Mouse (Mus musculus) kidney, postnatal 10 days (tissue): ENCODE data around the gene Serpinf1.
"Not testable (repeated sequence)": the region's sequence is repeated elsewhere in the genome, so short reads cannot be mapped to it uniquely, and the experiment has no call there.

Source experiments
- DNase-seq: peaks from one replicate; pipeline ENCODE4 v3.0.0; 2021; ENCODE audit warnings: mixed read lengths

The Serpinf1 gene

GRCm38 (mm10) chr11:75420810-75421374 lies 1.6 kb downstream of the Serpinf1 start:
- no peak for DNase-seq

DNA sequence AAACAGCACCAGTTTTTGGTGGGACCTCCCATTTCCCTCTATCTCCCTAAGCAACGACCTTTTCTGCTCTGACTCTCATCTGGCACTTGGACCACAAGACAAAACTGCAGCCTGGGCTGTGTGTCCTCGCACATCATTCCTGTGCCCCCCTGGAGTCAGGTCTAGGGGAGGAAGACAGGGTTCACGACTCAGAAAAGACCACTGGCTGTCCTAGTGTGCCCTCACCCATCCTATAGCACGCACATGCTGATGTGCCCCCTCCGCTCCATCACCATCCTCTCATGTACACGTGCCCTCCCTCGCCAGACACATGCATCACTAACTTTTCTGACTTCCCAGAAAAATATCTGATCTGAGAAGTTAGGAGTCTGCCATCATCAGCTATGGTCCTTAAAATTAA lies 2.5 kb downstream of the Serpinf1 start:
- DNase-seq, result no peak

DNA sequence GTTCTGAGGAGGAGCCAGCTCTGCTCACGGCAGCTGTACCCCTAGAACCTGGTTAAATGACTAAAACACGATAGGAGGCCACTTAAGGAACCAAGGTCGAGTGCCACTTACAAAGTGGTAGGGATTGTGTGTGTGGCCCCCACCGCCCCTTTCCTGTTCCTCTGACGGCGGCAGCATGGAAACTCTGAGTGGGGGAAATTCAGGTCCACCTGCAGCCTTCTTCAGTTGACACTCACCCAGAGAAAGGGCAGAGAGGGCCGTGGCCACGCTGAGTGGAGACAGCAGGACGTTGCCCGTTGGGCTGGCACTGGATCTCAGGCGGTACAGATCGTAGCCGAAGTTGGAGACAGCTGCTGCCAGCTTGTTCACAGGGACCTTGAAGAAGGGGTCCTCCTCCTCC lies 6.5 kb downstream of the Serpinf1 start:
- no peak for DNase-seq

GRCm38 (mm10) chr11:75415096-75415495 lies 7.4 kb downstream of the Serpinf1 start:
- no peak for DNase-seq

- DNase-seq, result no peak
Observed at GRCm38 (mm10) chr11:75410591-75410990, 11.9 kb downstream of the Serpinf1 start.

DNA sequence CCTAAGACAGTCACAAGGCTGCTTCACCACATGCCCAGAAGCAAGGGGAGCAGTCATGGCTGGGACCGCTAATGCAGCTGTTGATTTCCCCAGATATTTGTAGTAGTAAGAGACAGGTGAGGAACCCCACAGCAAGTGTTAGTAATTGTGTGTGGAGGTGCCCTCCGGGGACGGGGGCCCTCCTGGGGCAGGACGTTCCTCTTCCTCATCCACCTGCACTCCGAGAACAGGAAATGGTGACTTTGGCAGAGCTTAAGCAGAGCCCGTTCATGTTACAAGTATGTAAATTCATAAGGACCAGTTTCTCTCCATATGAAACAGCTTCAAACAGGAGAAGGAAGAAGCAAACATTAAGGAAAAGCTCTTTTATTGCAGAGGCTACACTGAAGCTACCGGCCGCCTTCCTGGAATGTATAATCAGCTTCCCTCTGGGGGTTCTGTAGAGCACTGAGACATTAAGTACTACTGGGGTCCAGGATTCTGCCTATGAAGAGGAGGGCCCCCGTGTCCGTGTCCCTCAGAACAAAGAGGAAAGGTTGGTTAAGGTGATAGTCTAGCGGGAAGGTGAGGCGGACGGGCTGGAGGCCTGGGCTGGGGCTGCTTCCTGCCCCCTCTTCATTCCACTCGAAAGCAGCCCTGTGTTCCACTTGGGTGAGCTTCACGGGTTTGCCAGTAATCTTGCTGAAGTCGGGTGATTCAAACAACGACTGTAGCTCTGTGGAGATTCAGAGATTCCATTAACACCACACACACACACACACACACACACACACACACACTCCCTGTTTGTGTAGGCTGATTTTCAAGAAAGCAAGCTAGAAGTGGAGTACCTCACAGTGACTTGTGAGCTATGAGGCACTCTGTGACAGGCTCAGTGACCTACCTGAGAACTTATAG lies 12.6 kb downstream of the Serpinf1 start:
- peak; percentile 64 for DNase-seq

DNA sequence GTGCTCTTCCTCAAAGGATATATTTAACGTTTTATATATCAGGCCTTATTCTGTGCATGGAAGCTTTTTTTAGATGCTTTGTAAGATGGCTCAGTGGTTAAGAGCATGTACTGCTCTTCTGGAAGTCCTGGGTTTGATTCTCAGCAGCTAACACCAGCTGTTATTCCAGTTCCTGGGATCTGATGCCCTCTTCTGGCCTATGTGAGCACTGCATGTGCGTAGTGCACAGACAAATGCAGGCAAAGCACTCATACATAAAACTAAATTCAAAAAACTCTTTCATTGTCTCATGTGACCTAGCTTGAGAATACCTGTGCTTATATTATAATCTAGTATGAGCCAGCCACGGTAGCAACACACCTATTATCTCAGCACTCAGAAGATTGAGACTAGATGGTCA lies 15.6 kb downstream of the Serpinf1 start:
- peak; percentile 68 for DNase-seq

DNA sequence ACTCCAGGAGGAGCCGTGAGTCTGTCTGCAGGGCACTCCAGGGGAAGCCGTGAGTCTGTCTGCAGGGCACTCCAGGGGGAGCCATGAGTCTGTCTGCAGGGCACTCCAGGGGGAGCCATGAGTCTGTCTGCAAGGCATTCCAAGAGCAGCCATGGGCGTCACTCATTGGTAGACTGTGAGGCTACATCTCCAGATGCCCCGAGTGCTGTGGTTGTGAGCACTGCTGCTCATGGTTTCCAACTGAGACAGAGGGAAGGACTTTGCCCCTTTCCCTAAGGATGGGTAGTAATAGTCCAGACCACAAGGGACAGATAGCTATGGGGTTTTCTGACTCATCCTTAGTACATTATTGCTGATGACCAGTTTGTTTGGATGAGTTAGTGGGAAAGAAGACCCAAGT lies 16.4 kb downstream of the Serpinf1 start:
- DNase-seq, result no peak

DNA sequence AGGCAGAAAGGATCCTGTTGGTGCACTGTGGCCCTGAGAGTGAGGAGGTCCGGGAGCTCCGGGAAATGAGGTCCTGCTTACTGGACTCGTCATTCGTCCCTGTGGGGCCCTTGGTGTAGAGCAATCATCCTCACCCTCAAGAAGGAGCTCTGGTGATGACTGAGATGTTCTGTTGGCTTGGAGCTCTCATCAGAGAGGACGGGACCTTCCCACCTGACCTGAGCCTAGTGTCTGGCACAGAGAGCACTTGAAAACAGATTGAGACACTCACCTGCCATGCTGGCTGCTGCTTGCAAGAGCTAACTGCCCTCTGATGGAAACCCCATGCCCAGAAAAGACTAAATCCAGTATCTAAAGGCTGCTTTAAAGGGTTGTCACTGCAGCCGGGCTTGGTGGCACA lies 17.7 kb downstream of the Serpinf1 start:
- no peak for DNase-seq

GRCm38 (mm10) chr11:75403301-75404052 lies 19.0 kb downstream of the Serpinf1 start:
- DNase-seq, result peak; percentile 36

DNA sequence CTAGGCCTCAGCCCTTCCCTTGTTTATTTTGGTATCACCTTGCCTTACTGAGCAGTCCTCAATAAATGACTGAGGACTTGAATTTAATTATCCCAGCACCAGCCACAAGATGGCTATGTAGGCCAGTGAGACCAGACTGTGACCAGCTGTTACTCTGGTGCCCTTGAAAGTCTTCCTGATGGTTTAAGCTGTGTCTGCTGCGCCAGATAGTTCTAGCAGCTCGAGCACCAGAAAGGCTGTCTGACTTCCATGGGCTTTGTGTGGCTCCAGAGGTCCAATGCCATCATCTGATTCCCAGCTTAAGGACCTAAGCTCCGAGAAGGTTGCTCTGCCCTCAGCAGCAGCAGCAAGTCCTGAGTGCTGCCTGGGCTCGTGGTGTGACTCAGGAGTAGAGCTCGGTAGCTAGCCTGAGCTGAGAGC lies 20.2 kb downstream of the Serpinf1 start:
- DNase-seq, result peak; percentile 68

DNA sequence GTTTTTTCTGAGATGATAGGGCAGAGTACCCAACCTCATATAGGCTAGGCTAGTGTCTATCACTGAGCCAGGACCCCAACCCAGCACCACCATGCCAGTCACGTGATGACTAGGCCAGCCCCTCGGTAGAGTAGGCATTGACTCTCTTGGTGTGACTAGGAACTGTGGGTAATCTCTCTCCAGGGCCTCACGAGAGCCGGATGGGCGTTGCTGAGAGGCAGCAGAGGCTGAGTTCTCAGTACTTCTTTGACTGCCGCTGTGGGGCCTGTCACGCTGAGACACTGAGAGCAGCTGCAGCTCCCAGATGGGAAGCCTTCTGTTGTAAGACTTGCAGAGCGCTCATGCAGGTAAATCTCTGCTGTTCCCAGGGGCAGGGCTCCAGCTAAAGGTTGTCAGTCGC lies 22.4 kb downstream of the Serpinf1 start:
- DNase-seq, result no peak

DNA sequence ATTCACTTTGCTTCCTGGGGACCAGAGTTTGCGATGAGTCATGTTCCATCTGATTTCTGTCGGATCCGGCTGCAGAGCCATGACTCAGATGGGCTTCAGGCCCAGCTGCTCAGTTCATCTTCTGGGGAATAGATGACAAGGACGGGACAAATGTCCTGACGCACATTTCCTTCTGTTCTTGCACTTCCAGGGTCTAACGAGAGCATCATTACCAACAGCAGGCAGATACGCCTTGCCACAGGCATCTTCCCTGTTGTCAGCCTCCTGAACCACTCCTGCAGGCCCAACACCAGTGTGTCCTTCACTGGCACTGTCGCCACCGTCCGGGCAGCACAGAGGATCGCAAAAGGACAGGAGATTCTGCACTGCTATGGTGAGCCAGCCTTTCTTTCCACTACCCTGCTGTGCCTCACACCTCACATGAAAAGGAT lies 23.1 kb downstream of the Serpinf1 start:
- no peak for DNase-seq

DNA sequence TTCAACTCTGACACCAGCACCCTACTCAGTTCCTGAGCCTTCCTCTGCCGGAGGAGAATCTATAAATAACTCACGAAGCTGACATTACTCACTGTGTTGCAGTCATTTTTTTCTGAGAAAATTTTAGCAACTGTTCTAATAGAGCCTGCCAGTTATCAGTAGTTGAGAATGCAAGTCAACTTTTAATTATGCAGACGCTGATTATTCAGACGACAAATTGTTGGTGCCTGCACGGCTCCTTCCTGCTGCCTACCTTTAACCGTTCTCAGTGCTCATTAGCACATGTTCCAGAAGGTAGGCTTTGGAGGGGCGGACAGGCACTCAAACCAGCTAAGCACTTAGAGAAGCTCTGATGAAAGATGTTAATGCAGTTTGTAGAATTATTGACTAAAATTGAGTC lies 25.0 kb downstream of the Serpinf1 start:
- no peak for DNase-seq

GRCm38 (mm10) chr11:75395611-75396010 lies 26.9 kb downstream of the Serpinf1 start:
- DNase-seq, result no peak

GRCm38 (mm10) chr11:75383529-75383928 lies 39.0 kb downstream of the Serpinf1 start:
- DNase-seq, result not testable (repeated sequence)

DNA sequence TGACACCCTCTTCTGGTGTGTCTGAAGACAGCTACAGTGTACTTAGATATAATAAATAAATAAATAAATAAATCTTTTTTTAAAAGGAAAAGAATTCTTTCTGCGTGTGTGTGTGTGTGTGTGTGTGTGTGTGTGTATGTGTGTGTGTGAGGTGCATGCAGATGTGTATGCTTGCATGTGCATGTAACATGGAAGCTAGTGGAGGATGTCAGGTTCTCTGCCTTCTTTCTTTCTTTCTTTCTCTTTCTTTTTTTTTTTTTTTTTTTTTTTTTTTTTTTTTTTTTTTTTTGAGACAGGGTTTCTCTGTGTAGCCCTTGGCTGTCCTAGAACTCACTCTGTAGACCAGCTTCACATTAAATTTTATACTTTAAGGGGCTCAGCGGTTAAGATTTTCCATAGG lies 43.7 kb downstream of the Serpinf1 start:
- not testable (repeated sequence) for DNase-seq

GRCm38 (mm10) chr11:75377125-75377524 lies 45.4 kb downstream of the Serpinf1 start:
- no peak for DNase-seq
